Mouse (Mus musculus): ENCODE results near the gene Defa20. TPM values are rescaled to one million over a fixed set of nuclear protein-coding genes. Genes with fewer than 3 reads are reported as not detected.
"Not testable (repeated sequence)": the region's sequence is repeated elsewhere in the genome, so short reads cannot be mapped to it uniquely, and the experiment has no call there.

Defa20 gene
- not detected in 2 replicates for polyA plus RNA-seq (2015; fragmentation: Nextera tagmentation; extraction: Ambion mirVana)

DNA sequence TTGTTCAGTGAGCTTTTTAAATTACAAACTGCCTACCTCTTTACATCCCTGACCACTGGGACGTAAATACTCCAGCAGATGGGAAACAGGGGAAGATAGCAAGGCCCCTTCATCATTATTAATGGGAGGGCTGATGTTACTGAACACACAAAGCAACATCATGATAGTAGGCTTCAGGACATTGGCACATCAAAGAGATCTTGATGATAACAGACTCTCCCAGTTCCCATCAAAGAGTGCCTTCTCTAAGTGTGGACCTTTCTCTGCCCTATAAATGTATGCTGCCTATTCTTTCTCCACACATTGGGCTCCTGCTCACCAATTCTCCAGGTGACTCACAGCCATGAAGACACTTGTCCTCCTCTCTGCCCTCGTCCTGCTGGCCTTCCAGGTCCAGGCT, at the start of gene Defa20:
TSS of gene Defa20 (plus strand) at position 301 of the 400 bp plus-strand sequence.
- H3K36me3 ChIP-seq (ENCODE audit: insufficient read depth, low read length); H3K4me2 ChIP-seq (replicated peaks; ENCODE audit: low read depth, low read length); H3K27ac ChIP-seq (ENCODE audit: low read length); H3K9me3 ChIP-seq (ENCODE audit: low read length); H3K9ac ChIP-seq (replicated peaks; ENCODE audit: low read depth); H3K27me3 ChIP-seq (replicated peaks; ENCODE audit: insufficient read depth, low read length); H3K4me1 ChIP-seq (ENCODE audit: insufficient read depth, low read depth, low read length); DNase-seq (ENCODE audit: low spot score); H3K4me3 ChIP-seq (ENCODE audit: low read depth, low read length); ATAC-seq: not testable (repeated sequence)
- WGBS: no CpG with 5 or more reads among the region's 2 CpGs

DNA sequence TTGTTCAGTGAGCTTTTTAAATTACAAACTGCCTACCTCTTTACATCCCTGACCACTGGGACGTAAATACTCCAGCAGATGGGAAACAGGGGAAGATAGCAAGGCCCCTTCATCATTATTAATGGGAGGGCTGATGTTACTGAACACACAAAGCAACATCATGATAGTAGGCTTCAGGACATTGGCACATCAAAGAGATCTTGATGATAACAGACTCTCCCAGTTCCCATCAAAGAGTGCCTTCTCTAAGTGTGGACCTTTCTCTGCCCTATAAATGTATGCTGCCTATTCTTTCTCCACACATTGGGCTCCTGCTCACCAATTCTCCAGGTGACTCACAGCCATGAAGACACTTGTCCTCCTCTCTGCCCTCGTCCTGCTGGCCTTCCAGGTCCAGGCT, 19.7 kb downstream of the Defa20 start, which contains the start of gene Defa32:
TSS of gene Defa32 (plus strand) at position 301 of the 400 bp plus-strand sequence.
- H3K4me2 ChIP-seq (replicated peaks; ENCODE audit: low read depth, low read length): not testable (repeated sequence)
- WGBS: no CpG with 5 or more reads among the region's 2 CpGs

More for the DNA sequence above, 19.7 kb downstream of the Defa20 start, which contains the start of gene Defa32:
- not testable (repeated sequence) for H3K36me3 ChIP-seq (ENCODE audit: insufficient read depth, low read length); ATAC-seq; H3K4me1 ChIP-seq (ENCODE audit: insufficient read depth, low read depth, low read length); DNase-seq (ENCODE audit: low spot score); H3K4me3 ChIP-seq (ENCODE audit: low read depth, low read length); H3K27ac ChIP-seq (ENCODE audit: low read length); H3K27me3 ChIP-seq (replicated peaks; ENCODE audit: insufficient read depth, low read length); H3K9ac ChIP-seq (replicated peaks; ENCODE audit: low read depth); H3K9me3 ChIP-seq (ENCODE audit: low read length)

Other genes with a start within 250 kb of the Defa20 start
- gene Defa27, start 193.7 kb upstream of the Defa20 start, polyA plus RNA-seq (2015; fragmentation: Nextera tagmentation; extraction: Ambion mirVana): not detected in 2 replicates
- not detected in 2 replicates for gene Defa29, start 182.2 kb upstream of the Defa20 start, polyA plus RNA-seq (2015; fragmentation: Nextera tagmentation; extraction: Ambion mirVana)
- not detected in 2 replicates for gene Defa2, start 130.7 kb upstream of the Defa20 start, polyA plus RNA-seq (2015; fragmentation: Nextera tagmentation; extraction: Ambion mirVana)
- not detected in 2 replicates for gene Defa33, start 117.4 kb upstream of the Defa20 start, polyA plus RNA-seq (2015; fragmentation: Nextera tagmentation; extraction: Ambion mirVana)
- not detected in 2 replicates for gene Defa36, start 81.8 kb upstream of the Defa20 start, polyA plus RNA-seq (2015; fragmentation: Nextera tagmentation; extraction: Ambion mirVana)
- gene Gm7849, start 52.7 kb upstream of the Defa20 start, polyA plus RNA-seq (2015; fragmentation: Nextera tagmentation; extraction: Ambion mirVana): not detected in 2 replicates
- not detected in 2 replicates for gene Defa32, start 19.8 kb downstream of the Defa20 start, polyA plus RNA-seq (2015; fragmentation: Nextera tagmentation; extraction: Ambion mirVana)
- not detected in 2 replicates for gene Defa37, start 56.1 kb downstream of the Defa20 start, polyA plus RNA-seq (2015; fragmentation: Nextera tagmentation; extraction: Ambion mirVana)
- not detected in 2 replicates for gene Defa28, start 73.7 kb downstream of the Defa20 start, polyA plus RNA-seq (2015; fragmentation: Nextera tagmentation; extraction: Ambion mirVana)
- gene Gm7861, start 85.2 kb downstream of the Defa20 start, polyA plus RNA-seq (2015; fragmentation: Nextera tagmentation; extraction: Ambion mirVana): not detected in 2 replicates
- not detected in 2 replicates for gene Defa26, start 108.9 kb downstream of the Defa20 start, polyA plus RNA-seq (2015; fragmentation: Nextera tagmentation; extraction: Ambion mirVana)
- not detected in 2 replicates for gene Defa17, start 146.5 kb downstream of the Defa20 start, polyA plus RNA-seq (2015; fragmentation: Nextera tagmentation; extraction: Ambion mirVana)
- gene Defa34, start 156.5 kb downstream of the Defa20 start, polyA plus RNA-seq (2015; fragmentation: Nextera tagmentation; extraction: Ambion mirVana): not detected in 2 replicates
- not detected in 2 replicates for gene AY761184, start 194.4 kb downstream of the Defa20 start, polyA plus RNA-seq (2015; fragmentation: Nextera tagmentation; extraction: Ambion mirVana)
- gene Defa24, start 225.2 kb downstream of the Defa20 start, polyA plus RNA-seq (2015; fragmentation: Nextera tagmentation; extraction: Ambion mirVana): not detected in 2 replicates